Mouse (Mus musculus) spleen, adult 2 months (tissue): ENCODE data around the gene Gm11492.

Experiments used
- CTCF ChIP-seq: fragments of 200-500 bp; IDR thresholded peaks from 2 replicates; pipeline ENCODE4 v1.5.1; 2011; ENCODE audit warnings: mild to moderate bottlenecking, inconsistent platforms; ENCODE audit not compliant: insufficient read depth, insufficient read length, insufficient replicate concordance; ENCODE audit errors: extremely low read depth
- POLR2A ChIP-seq: fragments of 200-500 bp; IDR thresholded peaks from 2 replicates; pipeline ENCODE4 v1.6.1; 2011; ENCODE audit warnings: low read depth, low read length, inconsistent platforms

DNA sequence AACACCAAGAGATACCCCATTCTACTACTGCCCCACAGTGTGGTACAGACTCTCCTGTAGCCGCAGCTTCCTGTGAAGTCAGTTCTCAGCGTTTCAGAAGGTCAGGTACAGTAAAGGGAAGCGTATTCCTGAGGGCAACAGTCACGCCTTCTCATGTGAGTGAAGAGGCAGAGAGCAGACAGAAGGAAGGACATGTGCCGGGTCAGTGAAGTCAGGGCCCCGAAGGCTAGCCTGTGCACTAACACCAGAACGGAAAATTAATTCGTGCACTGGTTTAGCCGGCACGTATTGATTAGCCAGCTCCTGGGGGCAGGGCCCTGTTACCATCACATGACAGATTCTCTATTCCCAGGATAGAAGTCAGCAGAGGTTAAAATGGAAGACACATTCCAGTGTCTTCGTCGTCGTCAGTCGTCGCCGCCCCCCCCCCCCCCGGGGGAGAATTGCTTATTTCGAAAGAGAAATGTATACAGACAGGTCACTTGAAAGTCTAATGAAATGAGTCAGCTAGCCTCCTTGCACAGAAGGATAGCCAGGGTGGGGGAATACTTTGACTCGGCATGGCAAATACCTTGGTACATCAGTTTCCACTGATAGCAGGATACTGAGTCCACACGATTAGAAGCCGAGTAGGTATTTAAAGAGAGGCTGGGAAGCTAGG lies 8.2 kb downstream of the Gm11492 start:
- TF ChIP-seq CTCF: no peak
- TF ChIP-seq POLR2A: no peak
